In genomic region chr4:140837879-140838278, GRCm38 (mm10) we compare ENCODE assay signal across 9 mouse cellular contexts. TPM values are rescaled to one million over a fixed set of nuclear protein-coding genes. Genes with fewer than 3 reads are reported as not detected.
A peak's percentile ranks its signal among the peaks of the same experiment; 100 is the strongest.
DNase-seq lines count a peak whose midpoint lies in the region; ATAC-seq and TF ChIP-seq lines count a peak whose summit lies in the region.
"Had no signal": no experiment of that assay in that cellular context is flagged by ENCODE, and none has a peak within 500 bp of the region (broad histone marks: within the 10 kb centered on the region; RNA-seq: fewer than 3 reads in every experiment).

No protein-coding gene starts in this region.

- peak; percentile 65; the same call in 1 of the 2 replicates for ATAC-seq in kidney, postnatal 0 days (replicated peaks; ENCODE audit: low FRiP score, low read depth)
- ATAC-seq in G1E (ENCODE audit: extremely low read depth, insufficient number of reproducible peaks, low FRiP score, poor library complexity, severe bottlenecking): no peak
- peak; percentile 25; the same call in 1 of the 2 replicates for ATAC-seq in liver, embryonic 13.5 days (ENCODE audit: low read depth)

- no peaks in the 10 kb centered on the region for H3K27me3 ChIP-seq in kidney, postnatal 0 days (ENCODE audit: insufficient read depth, low read length)
- no peaks in the 10 kb centered on the region for H3K27me3 ChIP-seq in kidney, adult 2 months (replicated peaks; ENCODE audit: control insufficient read depth, insufficient read depth, low read length)
- H3K27me3 ChIP-seq in G1E (ENCODE audit: insufficient read depth, low read length): peaks cover 12% of the 10 kb centered on the region; the same call in 1 of the 2 replicates
- peaks cover 35% of the 10 kb centered on the region for H3K27me3 ChIP-seq in liver, embryonic 13.5 days

- TF ChIP-seq CTCF in kidney, postnatal 0 days (IDR thresholded peaks at IDR 0.05; ENCODE audit: low read depth): no peak
- TF ChIP-seq CTCF in kidney, adult 2 months (conservative IDR thresholded peaks at IDR 0.05; ENCODE audit: insufficient read depth, insufficient read length, low read depth, low read length): no peak
- TF ChIP-seq CTCF in G1E (IDR thresholded peaks at IDR 0.05; ENCODE audit: low read depth, low read length): no peak

- TF ChIP-seq POLR2A in kidney, adult 2 months (IDR thresholded peaks at IDR 0.05; ENCODE audit: low read depth, low read length): no peak

- 29% methylated on average over 8 of the region's 8 CpGs for WGBS in kidney, postnatal 0 days
- WGBS in kidney, adult 2 months: 41% methylated on average over 8 of the region's 8 CpGs
- 31% methylated on average over 8 of the region's 8 CpGs for WGBS in liver, embryonic 13.5 days (ENCODE audit: insufficient replicate concordance)

- H3K4me3 ChIP-seq in kidney, postnatal 0 days (replicated peaks; ENCODE audit: low read depth, low read length): no peak overlapping the region
- H3K4me3 ChIP-seq in kidney, adult 2 months (ENCODE audit: insufficient read depth, low read depth, low read length): no peak overlapping the region
- peak overlapping the region; percentile 6; the same call in 1 of the 2 replicates for H3K4me3 ChIP-seq in G1E (ENCODE audit: low read depth, low read length)
- no peak overlapping the region for H3K4me3 ChIP-seq in liver, embryonic 13.5 days (replicated peaks)

- H3K36me3 ChIP-seq in kidney, postnatal 0 days (ENCODE audit: insufficient read depth, low read length): no peaks in the 10 kb centered on the region
- H3K36me3 ChIP-seq in kidney, adult 2 months (ENCODE audit: control insufficient read depth, insufficient read depth, low read length): no peaks in the 10 kb centered on the region
- H3K36me3 ChIP-seq in G1E (replicated peaks): no peaks in the 10 kb centered on the region
- no peaks in the 10 kb centered on the region for H3K36me3 ChIP-seq in liver, embryonic 13.5 days

- H3K27ac ChIP-seq in kidney, postnatal 0 days: no peak overlapping the region
- H3K27ac ChIP-seq in kidney, adult 2 months (ENCODE audit: insufficient read depth, low read depth, low read length): no peak overlapping the region
- no peak overlapping the region for H3K27ac ChIP-seq in liver, embryonic 13.5 days

- DNase-seq in kidney, postnatal 0 days (ENCODE audit: low spot score): no peak
- no peak for DNase-seq in kidney, adult 2 months
- no peak for DNase-seq in G1E (ENCODE audit: low spot score)
- DNase-seq in embryo, embryonic 10 days (ENCODE audit: low spot score): peak; percentile 68
- DNase-seq in liver, embryonic 13.5 days: peak; percentile 24
- DNase-seq in cerebellum, adult 9-11 months: no peak
- DNase-seq in spleen, postnatal 4 days (ENCODE audit: low spot score in 2 of 2): no peak
- no peak for DNase-seq in right cerebral cortex, postnatal 36 days (ENCODE audit: low spot score in 2 of 2)

- H3K9ac ChIP-seq in kidney, postnatal 0 days (ENCODE audit: low read depth, low read length): no peak overlapping the region
- no peak overlapping the region for H3K9ac ChIP-seq in liver, embryonic 13.5 days

- H3K4me2 ChIP-seq in kidney, postnatal 0 days (ENCODE audit: low read length): no peak overlapping the region
- peak overlapping the region; percentile 2; the same call in 1 of the 2 replicates for H3K4me2 ChIP-seq in liver, embryonic 13.5 days

- peaks cover 2% of the 10 kb centered on the region; the same call in 1 of the 2 replicates for H3K4me1 ChIP-seq in kidney, postnatal 0 days (replicated peaks; ENCODE audit: insufficient read depth, low read length)
- no peaks in the 10 kb centered on the region for H3K4me1 ChIP-seq in kidney, adult 2 months (ENCODE audit: control insufficient read depth, insufficient read depth, low read length)
- H3K4me1 ChIP-seq in G1E (ENCODE audit: insufficient read depth, low read depth, low read length): no peaks in the 10 kb centered on the region
- H3K4me1 ChIP-seq in liver, embryonic 13.5 days (replicated peaks): peaks cover 27% of the 10 kb centered on the region

- no peaks in the 10 kb centered on the region for H3K9me3 ChIP-seq in kidney, postnatal 0 days (replicated peaks; ENCODE audit: low read length)
- H3K9me3 ChIP-seq in G1E (replicated peaks): no peaks in the 10 kb centered on the region
- no peaks in the 10 kb centered on the region for H3K9me3 ChIP-seq in liver, embryonic 13.5 days (replicated peaks)

RNA-seq across cellular contexts. Expression of gene Padi1, which starts 7.7 kb away (rescaled TPM):
- 0.23 and 0.28 TPM in 2 replicates for polyA plus RNA-seq in kidney, postnatal 0 days (2015; fragmentation: Nextera tagmentation; extraction: Ambion mirVana)
- 0.13 and 0.23 TPM in 2 replicates for polyA plus RNA-seq in kidney, adult 2 months (2012; rRNA removed)
- total RNA-seq in G1E (2014; fragmentation: Nextera tagmentation): not detected in 2 replicates
- 0.12 and 0.16 TPM in 2 replicates for total RNA-seq in G1E (2017)
- 0.03 TPM in 2 replicates for polyA plus RNA-seq in G1E (2012)
- polyA plus RNA-seq in liver, embryonic 13.5 days (2015; fragmentation: Nextera tagmentation; extraction: Ambion mirVana): 0.03 and 0.06 TPM in 2 replicates

RNA-seq across cellular contexts. Expression of gene Padi3, which starts 27.4 kb away (rescaled TPM):
- 0.08 and 0.10 TPM in 2 replicates for polyA plus RNA-seq in kidney, postnatal 0 days (2015; fragmentation: Nextera tagmentation; extraction: Ambion mirVana)
- polyA plus RNA-seq in kidney, adult 2 months (2012; rRNA removed): 0.03 TPM in 2 replicates
- 0.92 and 1.1 TPM in 2 replicates for total RNA-seq in G1E (2014; fragmentation: Nextera tagmentation)
- total RNA-seq in G1E (2017): 17.6 and 19.1 TPM in 2 replicates
- 1.8 TPM in 2 replicates for polyA plus RNA-seq in G1E (2012)
- polyA plus RNA-seq in liver, embryonic 13.5 days (2015; fragmentation: Nextera tagmentation; extraction: Ambion mirVana): 0.21 and 0.23 TPM in 2 replicates
- polyA plus RNA-seq: large intestine, adult 2 months had no signal

Comparison
In these comparisons a context has a peak if more than half of its experiments do, and no peak if none do; other contexts are left out.
1. DNase-seq: peak in embryo, embryonic 10 days (single experiment) and liver, embryonic 13.5 days (single experiment); none in kidney, postnatal 0 days (single experiment), kidney, adult 2 months (single experiment), G1E (single experiment), cerebellum, adult 9-11 months (single experiment), spleen, postnatal 4 days (0 of 2) and right cerebral cortex, postnatal 36 days (0 of 2).